Mouse (Mus musculus): ENCODE data around the gene Ttc17. TPM values are rescaled to one million over a fixed set of nuclear protein-coding genes. Genes with fewer than 3 reads are reported as not detected.
A peak's percentile ranks its signal among the peaks of the same experiment; 100 is the strongest.

Gene Ttc17
- polyA plus RNA-seq (2012; rRNA removed), result 15.0 and 18.6 TPM in 2 replicates

GRCm38 (mm10) chr2:94406083-94406957 is at the start of gene Ttc17:
Gene Ttc17 (minus strand): TSS chr2:94406689.
- WGBS, result under 1% methylated on average over 77 of the region's 77 CpGs
- H3K4me3 ChIP-seq (replicated peaks; ENCODE audit: extremely low read depth, low read depth, low read length), result peak within 1 kb of the TSS; percentile 100
- peaks cover 3% of the 10 kb centered on the region; the same call in 1 of the 2 replicates for H3K4me1 ChIP-seq (ENCODE audit: control insufficient read depth, insufficient read depth, low read length)
- peak; percentile 84 for DNase-seq
- TF ChIP-seq POLR2A (IDR thresholded peaks at IDR 0.05; ENCODE audit: borderline replicate concordance, extremely low read depth, low read depth, low read length) (peak; percentile 61), CTCF (IDR thresholded peaks at IDR 0.05; ENCODE audit: insufficient read depth, low read length) (no peak)

GRCm38 (mm10) chr2:94449643-94450042 is 43.2 kb upstream of the Ttc17 start:
- WGBS, result 78% methylated on average over 8 of the region's 8 CpGs
- DNase-seq, result no peak
- Histone ChIP-seq H3K4me1 (ENCODE audit: control insufficient read depth, insufficient read depth, low read length) (no peaks in the 10 kb centered on the region), H3K4me3 (replicated peaks; ENCODE audit: extremely low read depth, low read depth, low read length) (no peak overlapping the region)
- TF ChIP-seq POLR2A (IDR thresholded peaks at IDR 0.05; ENCODE audit: borderline replicate concordance, extremely low read depth, low read depth, low read length) (no peak), CTCF (IDR thresholded peaks at IDR 0.05; ENCODE audit: insufficient read depth, low read length) (no peak)

- Histone ChIP-seq H3K4me3 (replicated peaks; ENCODE audit: extremely low read depth, low read depth, low read length) (peak overlapping the region; percentile 93), H3K4me1 (ENCODE audit: control insufficient read depth, insufficient read depth, low read length) (peaks cover 16% of the 10 kb centered on the region)
- TF ChIP-seq POLR2A (IDR thresholded peaks at IDR 0.05; ENCODE audit: borderline replicate concordance, extremely low read depth, low read depth, low read length), result no peak
- no peak for TF ChIP-seq CTCF (IDR thresholded peaks at IDR 0.05; ENCODE audit: insufficient read depth, low read length)
- DNase-seq, result peak; percentile 25
- WGBS, result under 1% methylated on average over 10 of the region's 10 CpGs
These were observed 30.5 kb upstream of the Ttc17 start for GRCm38 (mm10) chr2:94436952-94437351.

GRCm38 (mm10) chr2:94435481-94435880 is 29.0 kb upstream of the Ttc17 start:
- no peak for DNase-seq
- Histone ChIP-seq H3K4me3 (replicated peaks; ENCODE audit: extremely low read depth, low read depth, low read length) (no peak overlapping the region), H3K4me1 (ENCODE audit: control insufficient read depth, insufficient read depth, low read length) (peaks cover 16% of the 10 kb centered on the region)
- 82% methylated on average over 7 of the region's 7 CpGs for whole genome bisulfite sequencing
- no peak for TF ChIP-seq POLR2A (IDR thresholded peaks at IDR 0.05; ENCODE audit: borderline replicate concordance, extremely low read depth, low read depth, low read length)
- TF ChIP-seq CTCF (IDR thresholded peaks at IDR 0.05; ENCODE audit: insufficient read depth, low read length), result no peak

GRCm38 (mm10) chr2:94434833-94435232 is 28.3 kb upstream of the Ttc17 start:
- WGBS, result 53% methylated on average over 1 of the region's 1 CpGs
- no peak for TF ChIP-seq CTCF (IDR thresholded peaks at IDR 0.05; ENCODE audit: insufficient read depth, low read length)
- no peak for TF ChIP-seq POLR2A (IDR thresholded peaks at IDR 0.05; ENCODE audit: borderline replicate concordance, extremely low read depth, low read depth, low read length)
- no peak for DNase-seq
- H3K4me3 ChIP-seq (replicated peaks; ENCODE audit: extremely low read depth, low read depth, low read length), result no peak overlapping the region
- H3K4me1 ChIP-seq (ENCODE audit: control insufficient read depth, insufficient read depth, low read length), result peaks cover 16% of the 10 kb centered on the region

- TF ChIP-seq CTCF (IDR thresholded peaks at IDR 0.05; ENCODE audit: insufficient read depth, low read length) (no peak), POLR2A (IDR thresholded peaks at IDR 0.05; ENCODE audit: borderline replicate concordance, extremely low read depth, low read depth, low read length) (no peak)
- peaks cover 16% of the 10 kb centered on the region for H3K4me1 ChIP-seq (ENCODE audit: control insufficient read depth, insufficient read depth, low read length)
- no peak for DNase-seq
- 44% methylated on average over 2 of the region's 2 CpGs for WGBS
- no peak overlapping the region for H3K4me3 ChIP-seq (replicated peaks; ENCODE audit: extremely low read depth, low read depth, low read length)
These were observed 25.7 kb upstream of the Ttc17 start for GRCm38 (mm10) chr2:94432214-94432613.

GRCm38 (mm10) chr2:94428456-94428855 is 22.0 kb upstream of the Ttc17 start:
- WGBS, result 97% methylated on average over 1 of the region's 1 CpGs

GRCm38 (mm10) chr2:94407441-94407840 is 952 bp upstream of the Ttc17 start:
- 20% methylated on average over 3 of the region's 3 CpGs for WGBS
- no peak for TF ChIP-seq POLR2A (IDR thresholded peaks at IDR 0.05; ENCODE audit: borderline replicate concordance, extremely low read depth, low read depth, low read length)
- TF ChIP-seq CTCF (IDR thresholded peaks at IDR 0.05; ENCODE audit: insufficient read depth, low read length), result no peak
- Histone ChIP-seq H3K4me1 (ENCODE audit: control insufficient read depth, insufficient read depth, low read length) (peaks cover 3% of the 10 kb centered on the region; the same call in 1 of the 2 replicates), H3K4me3 (replicated peaks; ENCODE audit: extremely low read depth, low read depth, low read length) (peak overlapping the region; percentile 100)
- DNase-seq, result no peak

More at GRCm38 (mm10) chr2:94428456-94428855, 22.0 kb upstream of the Ttc17 start:
- H3K4me1 ChIP-seq (ENCODE audit: control insufficient read depth, insufficient read depth, low read length), result peaks cover 5% of the 10 kb centered on the region; the same call in 1 of the 2 replicates
- no peak overlapping the region for H3K4me3 ChIP-seq (replicated peaks; ENCODE audit: extremely low read depth, low read depth, low read length)
- TF ChIP-seq CTCF (IDR thresholded peaks at IDR 0.05; ENCODE audit: insufficient read depth, low read length) (no peak), POLR2A (IDR thresholded peaks at IDR 0.05; ENCODE audit: borderline replicate concordance, extremely low read depth, low read depth, low read length) (no peak)
- no peak for DNase-seq

GRCm38 (mm10) chr2:94407021-94407420 is 532 bp upstream of the Ttc17 start:
- Histone ChIP-seq H3K4me3 (replicated peaks; ENCODE audit: extremely low read depth, low read depth, low read length) (peak overlapping the region; percentile 100), H3K4me1 (ENCODE audit: control insufficient read depth, insufficient read depth, low read length) (peaks cover 3% of the 10 kb centered on the region; the same call in 1 of the 2 replicates)
- no peak for TF ChIP-seq CTCF (IDR thresholded peaks at IDR 0.05; ENCODE audit: insufficient read depth, low read length)
- no peak for TF ChIP-seq POLR2A (IDR thresholded peaks at IDR 0.05; ENCODE audit: borderline replicate concordance, extremely low read depth, low read depth, low read length)
- under 1% methylated on average over 13 of the region's 13 CpGs for WGBS
- DNase-seq, result no peak

Measured in lung, adult 2 months (tissue).